Mouse (Mus musculus) hindbrain, embryonic 12.5 days (tissue): ENCODE data around the gene Tmed1. TPM values are rescaled to one million over a fixed set of nuclear protein-coding genes. Genes with fewer than 3 reads are reported as not detected.
"Not testable (repeated sequence)": the region's sequence is repeated elsewhere in the genome, so short reads cannot be mapped to it uniquely, and the experiment has no call there.

Experiments used
- ATAC-seq: fragments of 200-750 bp; cut with Nextera tagmentation; 2 replicates; pipeline ENCODE4 v1.8.0; 2017; ENCODE audit warnings: moderate TSS enrichment; ENCODE audit not compliant: low FRiP score
- H3K27ac ChIP-seq: fragments of 300-500 bp; sonication (generic); 2 replicates; pipeline ENCODE4 v1.5.1; 2016; ENCODE audit warnings: mild to moderate bottlenecking
- H3K27me3 ChIP-seq: fragments of 300-500 bp; sonication (generic); 2 replicates; pipeline ENCODE4 v1.6.1; 2016; ENCODE audit warnings: mild to moderate bottlenecking
- H3K36me3 ChIP-seq: fragments of 300-500 bp; sonication (generic); 2 replicates; pipeline ENCODE4 v1.6.1; 2016; ENCODE audit warnings: mild to moderate bottlenecking
- H3K4me1 ChIP-seq: fragments of 300-500 bp; sonication (generic); 2 replicates; pipeline ENCODE4 v1.6.1; 2016
- H3K4me2 ChIP-seq: fragments of 300-500 bp; sonication (generic); replicated peaks from 2 replicates; pipeline ENCODE4 v1.6.1; 2016; ENCODE audit warnings: mild to moderate bottlenecking
- H3K4me3 ChIP-seq: fragments of 300-500 bp; sonication (generic); 2 replicates; pipeline ENCODE4 v1.5.1; 2016; ENCODE audit warnings: mild to moderate bottlenecking
- H3K9ac ChIP-seq: fragments of 300-500 bp; sonication (generic); 2 replicates; pipeline ENCODE4 v1.6.1; 2016; ENCODE audit warnings: mild to moderate bottlenecking, moderate library complexity
- H3K9me3 ChIP-seq: fragments of 300-500 bp; sonication (generic); replicated peaks from 2 replicates; pipeline ENCODE4 v1.6.1; 2016; ENCODE audit warnings: mild to moderate bottlenecking
- WGBS: fragments of 180-500 bp; shearing (Covaris S2); methylation state at CpG from one replicate; pipeline ENCODE4 v1.1.7; 2016; 5-methylcytosine and 5-hydroxymethylcytosine counted together
- polyA plus RNA-seq: library from polyadenylated mRNA; unstranded; fragments of >200 nt; fragmentation: Nextera tagmentation; extraction: Ambion mirVana; gene quantifications from 2 replicates; pipeline ENCODE4 v1.2.1, GENCODE M21; 2016

Tmed1 gene
- polyA plus RNA-seq, 1 experiment from 2014 or later: 81.9 TPM

GRCm38 (mm10) chr9:21545351-21545915, 35.4 kb upstream of the Tmed1 start:
- Histone ChIP-seq H3K9me3 (no peaks in the 10 kb centered on the region), H3K9ac (peak overlapping the region; percentile 59), H3K36me3 (0 out of 2 replicates have a peak, but pooled peaks cover 5% of the 10 kb centered on the region), H3K27me3 (no peaks in the 10 kb centered on the region), H3K4me3 (peak overlapping the region; percentile 83), H3K4me1 (peaks cover 27% of the 10 kb centered on the region), H3K27ac (peak overlapping the region; percentile 99), H3K4me2 (peak overlapping the region; percentile 60)
- WGBS: 5% methylated on average over 9 of the region's 9 CpGs
- peak; percentile 51; the same call in 1 of the 2 replicates for ATAC-seq

DNA sequence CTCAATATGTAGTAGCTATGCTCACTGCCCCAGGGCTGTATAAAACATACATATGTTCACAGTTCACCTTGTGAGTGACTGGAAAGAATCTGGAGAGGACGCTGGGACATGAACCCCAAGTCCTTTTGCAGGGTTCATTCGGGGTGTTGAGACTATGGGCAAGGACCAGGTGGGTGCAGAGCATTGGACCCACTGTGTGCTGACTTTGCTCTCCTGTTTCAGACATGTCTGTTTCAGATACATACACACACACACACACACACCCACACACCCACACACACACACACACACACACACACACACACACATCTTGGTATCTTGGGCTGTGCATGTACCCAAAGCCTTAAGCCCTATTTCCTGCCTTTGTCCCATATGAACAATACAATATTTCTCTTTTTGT, 31.9 kb upstream of the Tmed1 start:
- not testable (repeated sequence) for H3K4me2 ChIP-seq, ATAC-seq, H3K27me3 ChIP-seq, H3K4me3 ChIP-seq, H3K9me3 ChIP-seq, H3K36me3 ChIP-seq, H3K27ac ChIP-seq, H3K9ac ChIP-seq
- H3K4me1 ChIP-seq: peaks cover 11% of the 10 kb centered on the region
- 94% methylated on average over 2 of the region's 2 CpGs for WGBS

- no peak for ATAC-seq
These were observed 30.1 kb upstream of the Tmed1 start for GRCm38 (mm10) chr9:21539981-21540753.

GRCm38 (mm10) chr9:21537009-21537408, 27.0 kb upstream of the Tmed1 start:
- Histone ChIP-seq H3K4me1 (no peaks in the 10 kb centered on the region), H3K4me3 (no peak overlapping the region), H3K4me2 (no peak overlapping the region), H3K27me3 (no peaks in the 10 kb centered on the region), H3K27ac (no peak overlapping the region), H3K36me3 (no peaks in the 10 kb centered on the region), H3K9me3 (no peaks in the 10 kb centered on the region), H3K9ac (no peak overlapping the region)
- no peak for ATAC-seq
- 69% methylated on average over 4 of the region's 4 CpGs for WGBS

More at GRCm38 (mm10) chr9:21539981-21540753, 30.1 kb upstream of the Tmed1 start:
- H3K36me3 ChIP-seq: no peaks in the 10 kb centered on the region
- H3K27me3 ChIP-seq: no peaks in the 10 kb centered on the region
- no peak overlapping the region for H3K9ac ChIP-seq
- peaks cover 6% of the 10 kb centered on the region; the same call in 1 of the 2 replicates for H3K4me1 ChIP-seq
- no peak overlapping the region for H3K4me2 ChIP-seq
- H3K4me3 ChIP-seq: no peak overlapping the region
- H3K27ac ChIP-seq: no peak overlapping the region
- no peaks in the 10 kb centered on the region for H3K9me3 ChIP-seq
- 80% methylated on average over 7 of the region's 7 CpGs for WGBS

DNA sequence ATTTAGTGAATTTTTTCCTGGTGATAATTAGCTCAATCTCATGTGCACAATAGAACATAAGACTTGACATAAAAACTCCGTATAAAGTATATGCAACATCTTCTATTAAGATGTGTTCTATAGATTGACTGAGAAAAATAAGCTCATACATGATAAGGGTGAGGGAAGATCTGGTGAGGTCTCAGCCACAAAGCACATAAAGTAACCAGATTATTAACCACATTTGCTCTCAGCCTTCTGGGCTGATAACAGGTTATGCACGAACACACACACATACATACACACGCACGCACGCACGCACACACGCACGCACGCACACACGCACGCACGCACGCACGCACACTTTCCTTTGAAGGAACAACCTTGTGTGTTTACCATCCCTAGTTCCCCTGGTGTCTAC, 26.4 kb upstream of the Tmed1 start:
- ATAC-seq: no peak
- H3K9me3 ChIP-seq: no peaks in the 10 kb centered on the region
- no peak overlapping the region for H3K9ac ChIP-seq
- no peaks in the 10 kb centered on the region for H3K36me3 ChIP-seq
- H3K4me1 ChIP-seq: no peaks in the 10 kb centered on the region
- no peaks in the 10 kb centered on the region for H3K27me3 ChIP-seq
- 95% methylated on average over 14 of the region's 14 CpGs for WGBS
- H3K4me2 ChIP-seq: no peak overlapping the region
- H3K4me3 ChIP-seq: no peak overlapping the region
- no peak overlapping the region for H3K27ac ChIP-seq

DNA sequence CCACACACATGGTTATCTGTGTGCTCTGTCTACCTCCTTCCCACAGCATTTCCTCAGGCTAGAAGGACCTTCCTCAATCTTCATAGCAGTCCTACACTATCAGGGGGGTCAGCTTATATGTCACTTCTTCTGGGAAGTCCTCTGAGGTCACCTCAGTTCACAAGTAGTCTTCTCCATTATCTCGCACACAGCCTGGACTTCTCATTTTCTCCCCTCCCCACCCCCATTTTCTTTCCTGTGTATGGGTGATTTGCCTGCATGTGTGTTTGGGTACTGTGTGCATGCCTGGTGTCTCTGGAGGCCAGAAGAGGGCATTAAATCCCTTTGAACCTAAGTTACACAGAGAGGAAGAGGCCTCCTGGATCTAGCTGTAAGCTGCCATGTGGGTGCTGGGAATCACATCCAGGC, 17.9 kb upstream of the Tmed1 start:
- ATAC-seq: no peak
- Histone ChIP-seq H3K4me3 (no peak overlapping the region), H3K9ac (no peak overlapping the region), H3K4me2 (no peak overlapping the region), H3K36me3 (0 out of 2 replicates have a peak, but pooled peaks cover 5% of the 10 kb centered on the region), H3K27me3 (no peaks in the 10 kb centered on the region), H3K27ac (no peak overlapping the region), H3K4me1 (peaks cover 8% of the 10 kb centered on the region), H3K9me3 (no peaks in the 10 kb centered on the region)
- 69% methylated on average over 1 of the region's 1 CpGs for WGBS

- WGBS: 97% methylated on average over 2 of the region's 2 CpGs
- Histone ChIP-seq H3K27me3 (no peaks in the 10 kb centered on the region), H3K36me3 (0 out of 2 replicates have a peak, but pooled peaks cover 5% of the 10 kb centered on the region), H3K27ac (no peak overlapping the region), H3K9me3 (no peaks in the 10 kb centered on the region), H3K9ac (no peak overlapping the region), H3K4me2 (no peak overlapping the region), H3K4me1 (peaks cover 8% of the 10 kb centered on the region), H3K4me3 (no peak overlapping the region)
- ATAC-seq: no peak
These were observed 17.2 kb upstream of the Tmed1 start for GRCm38 (mm10) chr9:21527100-21527801.

- Histone ChIP-seq H3K4me3 (no peak overlapping the region), H3K4me1 (peaks cover 8% of the 10 kb centered on the region), H3K4me2 (no peak overlapping the region), H3K36me3 (0 out of 2 replicates have a peak, but pooled peaks cover 5% of the 10 kb centered on the region), H3K27ac (no peak overlapping the region), H3K27me3 (no peaks in the 10 kb centered on the region), H3K9ac (no peak overlapping the region), H3K9me3 (no peaks in the 10 kb centered on the region)
- no peak for ATAC-seq
- 78% methylated on average over 3 of the region's 3 CpGs for WGBS
These were observed 16.5 kb upstream of the Tmed1 start for GRCm38 (mm10) chr9:21526634-21526944.

- Histone ChIP-seq H3K4me1 (peaks cover 8% of the 10 kb centered on the region), H3K36me3 (0 out of 2 replicates have a peak, but pooled peaks cover 5% of the 10 kb centered on the region), H3K27ac (no peak within 1 kb of the TSS), H3K4me3 (no peak within 1 kb of the TSS), H3K4me2 (no peak within 1 kb of the TSS), H3K9ac (0 out of 2 replicates have a peak within 1 kb of the TSS, but pooled peaks have one; percentile 4), H3K9me3 (no peaks in the 10 kb centered on the region), H3K27me3 (no peaks in the 10 kb centered on the region)
- WGBS: 67% methylated on average over 14 of the region's 14 CpGs
- ATAC-seq: no peak
These were observed 16.0 kb upstream of the Tmed1 start, which contains the start of gene AB124611 for GRCm38 (mm10) chr9:21525937-21526633. Gene AB124611, plus strand, starts transcription at chr9:21526176.

GRCm38 (mm10) chr9:21525142-21525936, 15.3 kb upstream of the Tmed1 start:
- H3K27me3 ChIP-seq: no peaks in the 10 kb centered on the region
- H3K27ac ChIP-seq: no peak overlapping the region
- H3K4me1 ChIP-seq: peaks cover 8% of the 10 kb centered on the region
- no peaks in the 10 kb centered on the region for H3K9me3 ChIP-seq
- H3K4me2 ChIP-seq: no peak overlapping the region
- no peak overlapping the region for H3K9ac ChIP-seq
- WGBS: 83% methylated on average over 7 of the region's 7 CpGs
- ATAC-seq: no peak
- H3K36me3 ChIP-seq: 0 out of 2 replicates have a peak, but pooled peaks cover 5% of the 10 kb centered on the region
- H3K4me3 ChIP-seq: no peak overlapping the region

DNA sequence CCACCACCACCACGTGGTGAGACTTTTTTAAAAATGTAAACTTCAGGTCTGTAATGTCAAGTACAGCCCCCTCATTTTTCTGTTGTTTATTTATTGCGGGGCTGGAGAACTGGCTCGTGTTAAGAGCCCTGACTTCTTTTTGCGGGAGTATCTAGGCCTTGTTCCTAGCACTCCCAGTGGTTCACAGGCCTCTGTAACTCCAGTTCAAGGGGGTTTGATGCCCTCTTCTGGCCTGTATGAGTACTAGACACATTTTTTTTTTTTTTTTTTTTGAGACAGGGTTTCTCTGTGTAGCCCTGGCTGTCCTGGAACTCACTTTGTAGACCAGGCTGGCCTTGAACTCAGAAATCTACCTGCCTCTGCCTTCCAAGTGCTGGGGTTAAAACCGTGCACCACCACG, 8.6 kb upstream of the Tmed1 start:
- 87% methylated on average over 6 of the region's 6 CpGs for WGBS
- not testable (repeated sequence) for ATAC-seq, H3K4me3 ChIP-seq, H3K9me3 ChIP-seq, H3K9ac ChIP-seq, H3K4me1 ChIP-seq, H3K27ac ChIP-seq, H3K27me3 ChIP-seq, H3K36me3 ChIP-seq, H3K4me2 ChIP-seq
